Mouse (Mus musculus) liver, embryonic 14 days (tissue): Measurements from ENCODE around the gene Asb12. TPM values are rescaled to one million over a fixed set of nuclear protein-coding genes. Genes with fewer than 3 reads are reported as not detected.

Experiments
- polyA plus RNA-seq: library from polyadenylated mRNA; depleted of rRNA; stranded (reverse); fragments of >200 nt; gene quantifications from 2 replicates; pipeline ENCODE4 v1.2.3, GENCODE M21; 2012; rRNA removed

The Asb12 gene
- polyA plus RNA-seq, result 0.02 TPM in 1 of 2 replicates, not detected in the other

GRCm38 (mm10) chrX:95557887-95558286, at the start of gene Asb12, which contains the start of gene Pfn5:
TSS of gene Asb12 (minus strand) at chrX:95557987.
TSS of gene Pfn5 (plus strand) at chrX:95558104.

GRCm38 (mm10) chrX:95444776-95445111, 113.0 kb downstream of the Asb12 start, which contains the start of gene Amer1:
TSS of gene Amer1 (minus strand) at chrX:95444872.

Other genes starting within 250 kb of the Asb12 start
- gene Amer1, start 113.1 kb downstream of the Asb12 start, polyA plus RNA-seq, result 1.3 and 1.5 TPM in 2 replicates
- not detected in 2 replicates for gene Pfn5, start 117 bp upstream of the Asb12 start, polyA plus RNA-seq
- 1.4 TPM in 2 replicates for gene Zc4h2, start 100.5 kb upstream of the Asb12 start, polyA plus RNA-seq
- gene Zc3h12b, start 153.7 kb upstream of the Asb12 start, polyA plus RNA-seq, result 0.06 TPM in 2 replicates